Mouse (Mus musculus): Measurements from ENCODE around the gene B130006D01Rik.
"Not testable (repeated sequence)": the region's sequence is repeated elsewhere in the genome, so short reads cannot be mapped to it uniquely, and the experiment has no call there.

B130006D01Rik gene

GRCm38 (mm10) chr11:95713225-95713810, 10.1 kb upstream of the B130006D01Rik start:
- peak; percentile 38 to 41 for DNase-seq (ENCODE audit: low spot score in 2 of 2)

DNA sequence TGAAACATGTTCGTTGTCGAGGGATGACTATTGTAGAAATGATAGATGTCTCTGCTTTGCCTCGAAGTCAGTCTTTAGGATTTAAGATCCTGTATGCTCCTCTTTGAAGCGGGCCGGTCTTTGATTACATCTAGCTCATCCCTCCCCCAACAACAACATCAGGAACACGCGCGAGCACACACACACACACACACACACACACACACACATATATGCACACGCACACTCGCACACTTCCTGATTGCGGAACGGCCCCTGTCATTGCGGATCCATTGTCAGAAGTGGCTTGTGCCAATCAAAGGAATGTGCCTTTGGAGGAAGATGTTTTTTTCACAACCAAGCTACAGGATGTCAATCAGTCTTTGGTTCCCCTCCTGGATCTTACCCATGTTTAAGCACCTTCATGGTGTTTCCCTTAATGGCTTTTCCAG, 9.6 kb upstream of the B130006D01Rik start:
- no peak for DNase-seq (ENCODE audit: low spot score in 2 of 2)

- no peak for DNase-seq (ENCODE audit: low spot score in 2 of 2)
Observed at GRCm38 (mm10) chr11:95714411-95714810, 9.0 kb upstream of the B130006D01Rik start.

DNA sequence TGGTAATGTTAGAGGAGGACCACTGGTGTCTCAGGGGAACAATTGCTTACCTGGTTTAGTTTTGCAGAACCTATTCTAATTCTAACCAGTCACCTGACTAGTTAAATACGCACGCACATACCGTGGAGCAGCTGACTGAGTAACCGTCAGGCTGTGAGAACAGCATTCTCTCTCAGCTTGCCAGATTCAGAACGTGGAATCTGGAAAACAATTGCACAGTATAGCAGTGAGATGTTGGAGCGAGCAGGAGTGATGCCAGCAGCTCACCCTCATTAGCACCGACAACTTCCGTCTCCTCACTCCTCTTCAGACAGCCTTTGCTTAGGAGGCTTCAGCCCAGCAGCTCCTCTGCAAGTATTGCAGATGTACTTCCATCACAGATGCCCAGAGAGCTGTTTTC, 7.3 kb upstream of the B130006D01Rik start:
- DNase-seq (ENCODE audit: low spot score in 2 of 2), result peak in 1 of 2 experiments; percentile 11

GRCm38 (mm10) chr11:95719356-95719755, 4.0 kb upstream of the B130006D01Rik start:
- DNase-seq (ENCODE audit: low spot score in 2 of 2), result no peak

DNA sequence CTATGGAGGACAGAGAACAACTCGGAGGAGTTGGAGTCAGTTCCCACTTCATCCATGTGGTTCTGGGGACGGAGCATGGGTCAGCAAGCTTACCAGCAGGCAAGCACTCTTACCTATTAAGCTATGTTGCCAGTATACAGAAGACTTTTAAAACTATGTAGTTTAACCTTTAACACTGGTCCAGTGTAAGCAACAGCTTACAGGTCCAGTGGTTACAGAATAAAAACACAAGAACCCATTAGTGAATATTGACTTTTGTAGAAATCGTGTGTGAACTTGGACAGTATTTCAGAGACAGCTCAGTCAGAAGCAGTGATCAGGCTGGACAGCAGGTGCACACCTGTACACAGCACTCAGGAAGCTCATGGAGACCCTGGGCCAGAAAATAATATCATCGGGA, 1.1 kb downstream of the B130006D01Rik start:
- no peak for DNase-seq (ENCODE audit: low spot score in 2 of 2)

GRCm38 (mm10) chr11:95726156-95726555, 2.8 kb downstream of the B130006D01Rik start:
- no peak for DNase-seq (ENCODE audit: low spot score in 2 of 2)

GRCm38 (mm10) chr11:95727947-95728346, 4.6 kb downstream of the B130006D01Rik start:
- DNase-seq (ENCODE audit: low spot score in 2 of 2), result no peak

DNA sequence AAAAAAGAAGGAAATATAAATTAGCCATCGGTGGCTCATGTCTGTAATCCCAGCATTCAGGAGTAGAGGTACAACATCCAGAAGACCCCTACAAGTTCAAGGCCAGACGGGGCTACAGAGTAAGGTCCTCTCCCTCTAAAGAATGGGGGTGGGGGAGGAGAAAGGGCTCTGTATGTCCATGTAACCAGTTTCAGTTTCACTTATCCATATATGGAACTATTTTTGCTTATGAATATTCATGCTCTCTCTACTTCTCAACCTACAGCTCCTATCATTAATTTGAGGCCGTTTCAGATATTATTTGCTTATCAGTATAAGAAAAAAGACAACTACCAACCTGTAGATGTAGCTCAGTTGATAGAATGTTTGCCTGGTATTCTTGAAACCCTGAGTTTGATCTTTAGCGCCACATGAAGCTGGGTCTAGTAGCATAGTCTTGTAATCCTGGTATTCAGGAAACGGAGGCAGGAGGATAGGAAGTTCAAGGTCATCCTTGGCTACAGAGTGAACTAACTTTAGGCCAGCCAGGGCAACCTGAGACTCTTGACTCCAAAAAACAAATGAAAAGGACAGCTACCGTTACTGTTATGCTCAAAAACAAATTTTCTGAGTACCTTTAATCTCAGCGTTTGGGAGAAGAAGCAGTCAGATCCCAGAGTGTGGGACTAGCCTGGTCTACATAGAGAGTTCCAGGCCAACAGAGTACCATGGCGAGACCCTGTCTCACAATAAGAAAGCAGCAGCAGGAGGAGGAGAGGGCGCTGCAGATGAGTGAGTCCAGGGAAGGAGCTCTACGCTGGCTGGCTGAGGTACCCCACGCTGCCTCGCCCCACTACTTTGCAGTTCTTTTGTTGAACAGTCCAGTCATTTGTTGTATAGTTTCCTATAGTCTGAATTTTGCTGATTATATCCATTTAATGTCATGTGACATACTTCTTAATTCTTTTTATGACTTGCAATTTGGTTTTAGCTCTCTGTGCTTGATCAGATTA, 5.8 kb downstream of the B130006D01Rik start:
- no peak for DNase-seq (ENCODE audit: low spot score in 2 of 2)

DNA sequence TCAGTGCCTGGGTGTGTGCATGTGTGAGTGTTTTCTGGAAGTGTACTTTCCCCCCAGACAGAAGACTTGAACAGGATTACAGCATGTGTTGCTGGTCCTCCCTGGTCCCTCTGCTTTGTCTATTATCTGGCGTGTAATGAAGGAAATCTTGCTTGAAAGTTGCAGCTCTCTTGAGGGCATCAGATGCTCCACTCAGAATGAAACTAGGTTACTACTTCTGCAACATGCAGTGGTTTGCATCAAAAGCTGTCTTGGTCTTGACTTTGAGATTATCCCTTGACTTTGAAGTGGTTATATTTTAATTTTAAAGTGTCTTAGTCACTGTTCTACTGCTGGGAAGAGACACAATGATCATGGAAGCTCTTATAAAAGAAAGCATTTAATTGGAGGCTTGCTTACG, 11.1 kb downstream of the B130006D01Rik start:
- DNase-seq (ENCODE audit: low spot score in 2 of 2), result no peak

GRCm38 (mm10) chr11:95737811-95738210, 14.4 kb downstream of the B130006D01Rik start:
- no peak for DNase-seq (ENCODE audit: low spot score in 2 of 2)

DNA sequence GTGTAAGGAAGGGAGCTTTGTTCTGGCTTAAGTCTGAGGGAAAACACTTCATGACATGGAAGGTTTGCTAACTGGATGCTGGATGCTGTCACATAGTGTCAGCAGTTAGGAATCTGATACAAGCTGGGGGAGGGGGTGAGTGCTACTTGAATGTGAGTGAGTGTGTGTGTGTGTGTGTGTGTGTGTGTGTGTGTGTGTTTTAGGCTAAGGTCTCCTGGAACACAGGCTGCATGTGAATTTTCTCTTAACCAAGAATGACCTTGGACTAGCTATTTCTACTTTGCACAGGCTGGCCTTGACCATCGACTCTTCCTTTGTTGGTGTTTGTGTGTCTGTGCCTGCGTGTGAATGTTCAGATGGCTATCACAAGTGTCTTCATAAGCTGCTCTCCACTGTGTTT, 21.1 kb downstream of the B130006D01Rik start:
- no peak for DNase-seq (ENCODE audit: low spot score in 2 of 2)

DNA sequence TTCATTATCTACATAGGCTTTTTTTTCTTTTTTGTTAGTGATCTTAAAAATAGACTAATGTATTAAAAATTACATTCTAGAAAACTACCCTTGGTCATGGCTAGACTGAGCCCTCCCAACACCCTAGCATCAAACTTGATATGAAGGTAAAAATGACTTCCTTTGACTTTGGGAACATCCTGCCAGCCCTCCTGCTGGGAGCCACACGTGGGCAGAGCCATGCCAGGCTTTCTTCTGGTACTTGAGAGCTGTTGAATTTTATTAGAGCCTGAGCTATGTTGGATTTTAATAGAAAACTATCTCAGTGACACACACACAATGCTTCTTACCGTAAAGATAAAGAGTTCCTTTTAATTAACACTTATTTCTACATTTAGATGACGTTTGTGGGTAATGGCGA, 23.4 kb downstream of the B130006D01Rik start:
- DNase-seq (ENCODE audit: low spot score in 2 of 2), result no peak

DNA sequence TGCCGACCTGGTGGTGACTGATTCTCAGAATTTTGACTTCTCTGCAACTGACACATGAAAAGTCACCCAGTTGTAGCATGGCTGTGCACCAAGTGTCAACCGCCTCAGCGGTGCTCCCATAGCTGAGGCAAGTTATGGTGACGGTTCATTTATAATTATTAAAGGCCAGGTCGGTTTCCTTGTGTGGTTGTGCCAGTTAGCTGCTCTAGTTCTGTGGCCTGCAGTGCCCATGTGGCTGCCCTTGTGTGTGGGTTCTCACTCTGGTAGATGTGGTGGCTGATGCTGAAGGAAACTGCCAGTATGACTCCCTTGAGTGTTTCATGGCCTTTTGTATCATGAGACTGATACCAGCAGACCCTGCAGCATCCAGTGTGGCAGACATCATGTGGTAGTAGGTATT, 24.9 kb downstream of the B130006D01Rik start:
- DNase-seq (ENCODE audit: low spot score in 2 of 2), result no peak

DNA sequence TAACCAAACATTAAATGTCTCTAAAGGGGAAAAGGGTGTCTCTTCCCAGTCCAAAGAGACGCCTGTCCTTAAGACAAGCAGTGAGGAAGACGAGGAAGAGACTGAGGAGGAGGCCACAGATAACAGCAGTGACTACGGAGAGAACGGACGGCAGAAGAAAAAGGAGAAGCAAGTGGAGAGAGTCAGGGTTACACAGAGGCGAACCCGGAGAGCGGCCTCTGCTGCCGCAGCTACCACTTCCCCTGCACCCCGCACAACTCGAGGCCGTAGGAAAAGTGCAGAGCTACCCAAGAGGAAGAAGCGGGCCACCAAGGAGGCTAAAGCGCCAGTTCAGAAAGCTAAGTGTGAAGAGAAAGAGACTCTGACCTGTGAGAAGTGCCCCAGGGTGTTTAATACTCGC, 26.2 kb downstream of the B130006D01Rik start:
- DNase-seq (ENCODE audit: low spot score in 2 of 2), result no peak

DNA sequence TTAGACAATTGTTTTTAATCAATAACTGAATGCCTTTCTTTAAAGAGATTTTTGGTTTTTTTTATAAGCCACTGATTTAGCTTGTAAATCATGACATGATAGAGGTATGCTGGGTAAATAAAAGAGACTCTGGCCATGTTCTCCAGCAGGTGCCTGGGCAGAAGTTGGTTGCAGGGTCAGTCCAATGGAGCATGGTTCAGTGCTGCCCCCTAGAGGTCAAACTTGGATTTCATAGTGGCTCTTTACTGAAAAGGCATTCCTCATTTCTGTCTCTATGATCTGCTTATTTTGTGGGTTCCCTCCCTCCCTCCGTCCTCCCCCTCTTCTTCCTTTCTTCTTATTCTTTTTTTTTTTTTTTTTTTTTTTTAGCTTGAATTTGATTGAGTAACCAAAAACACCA, 27.6 kb downstream of the B130006D01Rik start:
- peak; percentile 34 to 48 for DNase-seq (ENCODE audit: low spot score in 2 of 2)

DNA sequence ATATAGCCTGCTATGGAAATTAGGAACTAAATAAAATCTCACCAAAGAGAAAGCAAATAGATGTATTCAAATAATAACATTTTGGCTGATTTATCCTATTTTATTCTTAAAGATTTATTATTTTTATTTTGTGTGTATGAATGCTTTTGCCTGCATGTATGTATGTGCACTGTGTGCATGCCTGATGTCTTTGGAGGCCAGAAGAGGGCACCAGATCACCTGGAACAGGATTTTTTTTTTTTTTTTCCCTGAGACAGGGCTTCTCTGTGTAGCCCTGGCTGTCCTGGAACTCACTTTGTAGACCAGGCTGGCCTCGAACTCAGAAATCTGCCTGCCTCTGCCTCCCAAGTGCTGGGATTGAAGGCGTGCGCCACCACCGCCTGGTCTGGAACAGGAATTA, 31.8 kb downstream of the B130006D01Rik start:
- DNase-seq (ENCODE audit: low spot score in 2 of 2), result not testable (repeated sequence)

DNA sequence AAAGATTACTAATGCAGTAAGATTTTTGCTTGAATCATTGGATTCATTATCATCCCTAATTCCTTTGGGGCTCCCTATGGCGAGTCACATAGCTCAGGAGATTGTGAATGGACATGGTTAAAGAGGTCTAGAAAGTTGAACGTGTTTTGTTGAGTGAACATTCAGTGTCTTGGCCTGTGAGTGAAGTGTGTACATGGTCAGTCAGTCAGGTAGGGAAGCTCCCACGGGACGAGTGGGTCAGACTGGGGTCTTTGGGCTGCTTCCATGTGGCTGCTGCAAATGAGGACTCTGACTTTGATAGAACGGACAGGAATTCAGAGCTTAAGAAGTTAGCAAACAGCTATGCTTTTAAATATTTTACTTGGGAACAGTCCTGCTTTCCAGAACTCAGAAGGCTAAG, 37.1 kb downstream of the B130006D01Rik start:
- DNase-seq (ENCODE audit: low spot score in 2 of 2), result no peak

DNA sequence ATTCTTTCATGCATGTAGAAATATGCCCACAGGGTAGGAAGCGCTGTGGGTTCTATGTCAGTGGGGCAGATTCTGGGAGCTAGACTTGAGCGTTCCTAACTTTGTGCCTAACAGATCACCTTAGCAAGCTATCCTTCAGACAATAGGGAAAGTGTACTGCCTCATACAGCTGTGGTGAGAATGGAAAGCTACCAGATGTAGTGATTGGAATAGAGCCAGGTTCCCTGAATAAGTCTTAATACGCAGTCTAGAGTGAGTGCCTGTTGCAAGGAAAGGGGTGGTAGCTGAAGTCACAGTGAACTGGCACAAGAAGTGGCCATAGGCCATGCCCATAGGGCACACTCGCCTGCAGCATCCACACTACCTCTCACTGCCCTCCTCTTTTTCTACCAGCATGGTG, 39.6 kb downstream of the B130006D01Rik start:
- no peak for DNase-seq (ENCODE audit: low spot score in 2 of 2)

GRCm38 (mm10) chr11:95764806-95765205, 41.4 kb downstream of the B130006D01Rik start:
- DNase-seq (ENCODE audit: low spot score in 2 of 2), result no peak

DNA sequence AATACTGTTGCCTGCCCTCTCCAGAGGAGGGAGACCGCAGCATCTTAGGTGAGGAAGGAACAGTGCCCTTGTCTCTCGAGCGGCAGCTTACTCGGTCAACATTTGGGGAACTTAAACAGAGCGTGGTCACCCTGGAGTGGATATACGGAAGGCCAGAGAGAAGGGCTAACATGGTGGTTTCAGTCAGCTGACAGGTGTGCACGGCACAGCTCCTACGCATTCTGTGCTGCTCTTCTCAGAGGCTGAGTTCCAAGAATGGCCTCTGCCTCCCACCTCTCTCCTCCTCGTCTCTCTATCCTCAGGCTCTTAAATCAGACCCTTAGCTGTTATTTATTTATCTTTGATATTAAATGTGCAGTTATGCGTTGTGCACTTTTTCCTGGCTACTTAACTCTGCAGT, 41.9 kb downstream of the B130006D01Rik start:
- DNase-seq (ENCODE audit: low spot score in 2 of 2), result no peak

GRCm38 (mm10) chr11:95768244-95768643, 44.9 kb downstream of the B130006D01Rik start:
- DNase-seq (ENCODE audit: low spot score in 2 of 2), result no peak

DNA sequence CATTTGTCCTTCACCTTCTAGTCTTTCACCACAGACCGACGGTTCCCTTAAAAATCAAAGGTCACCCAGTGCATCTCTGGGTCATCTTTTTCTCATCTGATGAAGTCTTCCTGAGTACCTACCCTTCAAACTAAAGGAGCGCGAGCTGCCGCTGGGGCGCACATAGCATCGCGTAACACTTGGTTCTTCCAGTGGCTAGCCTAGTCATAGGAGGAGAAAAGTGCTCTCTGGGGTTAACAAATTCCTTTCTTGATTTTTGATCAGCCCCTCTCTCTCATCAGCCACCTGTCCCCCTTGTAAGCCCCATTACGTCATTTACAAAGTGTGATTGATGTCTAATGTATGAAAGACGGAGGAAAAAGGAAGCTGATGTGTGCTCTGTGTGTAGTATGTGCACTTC, 45.8 kb downstream of the B130006D01Rik start:
- no peak for DNase-seq (ENCODE audit: low spot score in 2 of 2)

Measured in right cerebral cortex, postnatal 36 days (tissue).